Mouse (Mus musculus) thymus, adult 2 months (tissue): ENCODE data around the gene Snapc4.

Experiments used
- CTCF ChIP-seq: fragments of 200-500 bp; IDR thresholded peaks from 2 replicates; pipeline ENCODE4 v1.5.1; 2012; ENCODE audit warnings: mild to moderate bottlenecking, control low read depth, low read length, moderate library complexity, borderline replicate concordance; ENCODE audit not compliant: control insufficient read depth, poor library complexity, insufficient read depth; ENCODE audit errors: extremely low read depth
- POLR2A ChIP-seq: fragments of 200-500 bp; IDR thresholded peaks from 2 replicates; pipeline ENCODE4 v1.6.1; 2012; ENCODE audit warnings: mild to moderate bottlenecking, low read length, control low read depth, moderate library complexity; ENCODE audit not compliant: control insufficient read depth, poor library complexity, insufficient read depth; ENCODE audit errors: extremely low read depth

DNA sequence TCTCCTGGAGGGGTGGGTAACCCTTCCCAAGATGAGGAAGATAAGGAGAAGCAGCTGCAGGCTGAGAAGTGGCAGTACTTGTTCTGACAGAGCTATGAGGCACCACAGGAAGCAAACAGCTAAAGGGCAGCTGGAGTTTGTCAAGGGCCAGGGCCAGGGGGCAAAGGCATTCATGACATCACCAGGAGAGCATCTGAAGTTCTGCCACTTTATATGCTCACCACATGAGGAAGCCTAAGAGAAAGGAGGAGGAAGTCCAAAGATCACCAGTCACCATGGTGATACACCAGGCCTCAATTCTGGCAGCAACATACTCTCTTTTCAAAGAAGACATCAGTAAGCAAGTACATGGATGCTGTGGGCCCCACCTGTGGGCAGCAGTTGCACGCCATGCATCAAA, 42.6 kb upstream of the Snapc4 start:
- TF ChIP-seq CTCF (no peak), POLR2A (no peak)
